Mouse (Mus musculus): Measurements from ENCODE around the gene Gm28035.

Gm28035 gene

GRCm38 (mm10) chr2:30237881-30238280 lies 2.5 kb upstream of the Gm28035 start:
- peak in 1 of 2 experiments; percentile 93 for DNase-seq (ENCODE audit: inconsistent age in 2 of 2, low spot score in 1 of 2)

GRCm38 (mm10) chr2:30238906-30239465 lies 1.4 kb upstream of the Gm28035 start:
- peak in 1 of 2 experiments; percentile 57 for DNase-seq (ENCODE audit: inconsistent age in 2 of 2, low spot score in 1 of 2)

- DNase-seq (ENCODE audit: inconsistent age in 2 of 2, low spot score in 1 of 2): peak; percentile 62 to 77
These were observed 590 bp upstream of the Gm28035 start for GRCm38 (mm10) chr2:30239777-30240176.

GRCm38 (mm10) chr2:30242509-30242908 lies 2.1 kb downstream of the Gm28035 start:
- peak; percentile 83 to 92 for DNase-seq (ENCODE audit: inconsistent age in 2 of 2, low spot score in 1 of 2)

- peak in 1 of 2 experiments; percentile 57 for DNase-seq (ENCODE audit: inconsistent age in 2 of 2, low spot score in 1 of 2)
These were observed 3.0 kb downstream of the Gm28035 start for GRCm38 (mm10) chr2:30243391-30243790.

GRCm38 (mm10) chr2:30244595-30245178 lies 4.3 kb downstream of the Gm28035 start:
- peak in 1 of 2 experiments; percentile 27 for DNase-seq (ENCODE audit: inconsistent age in 2 of 2, low spot score in 1 of 2)

GRCm38 (mm10) chr2:30247036-30247435 lies 6.7 kb downstream of the Gm28035 start:
- DNase-seq (ENCODE audit: inconsistent age in 2 of 2, low spot score in 1 of 2): peak in 1 of 2 experiments; percentile 15

- peak in 1 of 2 experiments; percentile 34 for DNase-seq (ENCODE audit: inconsistent age in 2 of 2, low spot score in 1 of 2)
These were observed 7.3 kb downstream of the Gm28035 start for GRCm38 (mm10) chr2:30247681-30248080.

GRCm38 (mm10) chr2:30249182-30249581 lies 8.8 kb downstream of the Gm28035 start:
- no peak for DNase-seq (ENCODE audit: inconsistent age in 2 of 2, low spot score in 1 of 2)

- DNase-seq (ENCODE audit: inconsistent age in 2 of 2, low spot score in 1 of 2): no peak
These were observed 10.1 kb downstream of the Gm28035 start for GRCm38 (mm10) chr2:30250166-30251128.

- DNase-seq (ENCODE audit: inconsistent age in 2 of 2, low spot score in 1 of 2): peak in 1 of 2 experiments; percentile 68
These were observed 11.2 kb downstream of the Gm28035 start for GRCm38 (mm10) chr2:30251417-30252104.

GRCm38 (mm10) chr2:30252521-30252920 lies 12.2 kb downstream of the Gm28035 start:
- peak; percentile 58 to 85 for DNase-seq (ENCODE audit: inconsistent age in 2 of 2, low spot score in 1 of 2)

- no peak for DNase-seq (ENCODE audit: inconsistent age in 2 of 2, low spot score in 1 of 2)
These were observed 13.4 kb downstream of the Gm28035 start for GRCm38 (mm10) chr2:30253809-30254208.

GRCm38 (mm10) chr2:30255631-30256395 lies 15.4 kb downstream of the Gm28035 start:
- DNase-seq (ENCODE audit: inconsistent age in 2 of 2, low spot score in 1 of 2): peak in 1 of 2 experiments; percentile 31

GRCm38 (mm10) chr2:30256616-30257350 lies 16.4 kb downstream of the Gm28035 start:
- peak in 1 of 2 experiments; percentile 27 for DNase-seq (ENCODE audit: inconsistent age in 2 of 2, low spot score in 1 of 2)

GRCm38 (mm10) chr2:30257699-30258460 lies 17.5 kb downstream of the Gm28035 start:
- DNase-seq (ENCODE audit: inconsistent age in 2 of 2, low spot score in 1 of 2): peak in 1 of 2 experiments; percentile 36

- DNase-seq (ENCODE audit: inconsistent age in 2 of 2, low spot score in 1 of 2): peak; percentile 61 to 73
These were observed 18.2 kb downstream of the Gm28035 start for GRCm38 (mm10) chr2:30258600-30258999.

- peak in 1 of 2 experiments; percentile 39 for DNase-seq (ENCODE audit: inconsistent age in 2 of 2, low spot score in 1 of 2)
These were observed 19.0 kb downstream of the Gm28035 start for GRCm38 (mm10) chr2:30259131-30260064.

Data from adrenal gland, adult (tissue).